Mouse (Mus musculus): ENCODE measurements around the gene Gm5849.
"Not testable (repeated sequence)": the region's sequence is repeated elsewhere in the genome, so short reads cannot be mapped to it uniquely, and the experiment has no call there.

Gm5849 gene

DNA sequence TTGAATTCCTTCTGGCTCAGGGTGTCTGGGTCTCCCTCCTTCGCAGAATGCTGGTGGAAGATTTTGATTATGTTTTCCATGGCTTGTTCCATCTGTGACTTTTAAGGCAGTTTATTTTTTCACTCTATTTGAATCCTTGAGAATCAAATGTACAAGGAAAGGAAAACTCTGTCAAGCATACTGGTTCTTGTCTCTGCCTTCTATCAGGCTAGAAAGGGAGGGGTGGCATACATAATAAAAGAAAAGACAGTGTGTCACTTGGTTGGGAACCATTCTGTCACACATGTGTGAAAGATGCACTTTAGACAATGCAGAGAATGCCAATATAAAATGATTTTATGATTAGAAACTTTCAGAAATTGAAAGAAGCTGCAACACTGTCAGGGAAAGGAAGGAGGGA lies at the start of gene Gm5849:
Gene Gm5849 (minus strand): TSS at position 101 of the 400 bp plus-strand sequence.
- not testable (repeated sequence) for DNase-seq (ENCODE audit: low spot score)

DNA sequence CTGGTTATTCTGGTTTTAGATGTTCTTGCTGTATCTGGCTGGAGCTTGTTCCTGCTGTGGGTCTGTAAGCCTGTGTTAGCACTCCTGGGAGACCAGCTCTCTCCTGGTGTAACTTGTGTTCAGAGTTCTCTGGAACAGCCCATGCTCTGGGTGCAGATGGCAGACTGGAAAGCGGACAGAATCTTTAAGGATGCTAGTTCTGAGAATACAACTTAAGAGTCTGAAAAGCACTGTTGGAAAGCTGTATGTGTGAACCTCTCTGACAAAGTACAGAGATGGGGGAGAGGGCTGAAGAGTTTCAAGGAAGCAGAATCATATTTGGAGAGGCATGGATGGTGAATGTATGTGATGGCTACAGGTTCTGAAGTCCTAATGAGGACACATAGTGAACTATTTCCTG lies 28.0 kb downstream of the Gm5849 start:
- no peak for DNase-seq (ENCODE audit: low spot score)

DNA sequence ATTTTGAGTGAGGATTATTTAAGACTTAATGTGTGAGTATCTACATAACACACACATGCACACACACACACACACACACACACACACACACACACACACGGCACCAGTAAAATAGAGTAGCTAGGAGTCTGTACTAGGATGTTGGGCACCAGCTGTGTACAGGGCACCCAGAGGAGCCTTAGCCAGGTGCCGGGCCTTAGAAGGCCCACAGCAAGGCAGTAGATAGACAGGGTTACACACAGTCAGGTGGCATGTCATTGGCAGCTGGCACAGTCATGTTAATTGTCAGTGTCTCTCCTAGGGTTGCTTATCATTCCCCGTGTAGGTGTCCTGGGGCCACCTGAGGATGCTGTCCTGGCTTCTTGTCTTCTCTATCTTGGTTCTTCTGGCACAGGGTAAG lies 51.1 kb downstream of the Gm5849 start, which contains the start of gene Pglyrp4:
Gene Pglyrp4 (plus strand): TSS at position 301 of the 400 bp plus-strand sequence.
- DNase-seq (ENCODE audit: low spot score), result no peak

All from ovary, postnatal 14 days (tissue).